Mouse (Mus musculus): ENCODE results near the gene Slc46a3. TPM values are rescaled to one million over a fixed set of nuclear protein-coding genes. Genes with fewer than 3 reads are reported as not detected.

Gene Slc46a3
- polyA plus RNA-seq, 1 experiment from 2014 or later = 4.4 TPM

DNA sequence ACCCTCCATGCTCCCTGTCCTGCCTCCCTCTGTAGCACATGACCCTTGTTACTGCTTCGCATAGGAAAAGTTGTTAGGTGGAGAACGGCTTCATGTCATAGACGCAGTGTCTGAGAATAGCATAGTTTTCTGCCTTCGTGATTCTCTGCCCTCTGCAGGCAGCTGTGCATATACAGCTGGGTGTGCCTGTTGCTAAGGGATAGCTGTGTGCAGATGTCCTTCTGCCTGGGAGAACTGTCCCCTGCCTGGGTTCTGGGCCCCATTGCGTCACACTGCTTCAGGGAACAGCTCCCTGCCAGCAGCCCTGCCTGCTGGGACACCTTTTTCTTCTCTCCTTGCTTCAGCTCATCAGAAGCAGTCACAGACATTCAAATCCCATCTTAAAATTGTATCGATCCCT, 25.0 kb downstream of the Slc46a3 start:
- Histone ChIP-seq H3K36me3 (ENCODE audit: control insufficient read depth, insufficient read depth, low read length) (peaks cover 61% of the 10 kb centered on the region), H3K9me3 (ENCODE audit: control insufficient read depth, low read depth, low read length) (no peaks in the 10 kb centered on the region), H3K4me1 (ENCODE audit: control insufficient read depth, insufficient read depth, low read length) (no peaks in the 10 kb centered on the region), H3K4me2 (replicated peaks; ENCODE audit: low read depth, low read length) (no peak overlapping the region), H3K27ac (ENCODE audit: low read length) (no peak overlapping the region), H3K4me3 (ENCODE audit: low read depth, low read length) (no peak overlapping the region), H3K9ac (replicated peaks; ENCODE audit: low read depth, low read length) (no peak overlapping the region), H3K27me3 (ENCODE audit: control insufficient read depth, insufficient read depth, low read length) (no peaks in the 10 kb centered on the region)
- 91% methylated on average over 6 of the region's 6 CpGs for WGBS
- ATAC-seq (ENCODE audit: insufficient number of reproducible peaks, insufficient read depth, low FRiP score, low read depth) = no peak

- WGBS = 93% methylated on average over 4 of the region's 4 CpGs
- Histone ChIP-seq H3K4me1 (ENCODE audit: control insufficient read depth, insufficient read depth, low read length) (no peaks in the 10 kb centered on the region), H3K4me3 (ENCODE audit: low read depth, low read length) (no peak overlapping the region), H3K9me3 (ENCODE audit: control insufficient read depth, low read depth, low read length) (no peaks in the 10 kb centered on the region), H3K27ac (ENCODE audit: low read length) (no peak overlapping the region), H3K27me3 (ENCODE audit: control insufficient read depth, insufficient read depth, low read length) (no peaks in the 10 kb centered on the region), H3K9ac (replicated peaks; ENCODE audit: low read depth, low read length) (no peak overlapping the region), H3K36me3 (ENCODE audit: control insufficient read depth, insufficient read depth, low read length) (peaks cover 63% of the 10 kb centered on the region), H3K4me2 (replicated peaks; ENCODE audit: low read depth, low read length) (no peak overlapping the region)
- ATAC-seq (ENCODE audit: insufficient number of reproducible peaks, insufficient read depth, low FRiP score, low read depth) = no peak
Measured at GRCm38 (mm10) chr5:147868674-147869073, 25.9 kb downstream of the Slc46a3 start.

DNA sequence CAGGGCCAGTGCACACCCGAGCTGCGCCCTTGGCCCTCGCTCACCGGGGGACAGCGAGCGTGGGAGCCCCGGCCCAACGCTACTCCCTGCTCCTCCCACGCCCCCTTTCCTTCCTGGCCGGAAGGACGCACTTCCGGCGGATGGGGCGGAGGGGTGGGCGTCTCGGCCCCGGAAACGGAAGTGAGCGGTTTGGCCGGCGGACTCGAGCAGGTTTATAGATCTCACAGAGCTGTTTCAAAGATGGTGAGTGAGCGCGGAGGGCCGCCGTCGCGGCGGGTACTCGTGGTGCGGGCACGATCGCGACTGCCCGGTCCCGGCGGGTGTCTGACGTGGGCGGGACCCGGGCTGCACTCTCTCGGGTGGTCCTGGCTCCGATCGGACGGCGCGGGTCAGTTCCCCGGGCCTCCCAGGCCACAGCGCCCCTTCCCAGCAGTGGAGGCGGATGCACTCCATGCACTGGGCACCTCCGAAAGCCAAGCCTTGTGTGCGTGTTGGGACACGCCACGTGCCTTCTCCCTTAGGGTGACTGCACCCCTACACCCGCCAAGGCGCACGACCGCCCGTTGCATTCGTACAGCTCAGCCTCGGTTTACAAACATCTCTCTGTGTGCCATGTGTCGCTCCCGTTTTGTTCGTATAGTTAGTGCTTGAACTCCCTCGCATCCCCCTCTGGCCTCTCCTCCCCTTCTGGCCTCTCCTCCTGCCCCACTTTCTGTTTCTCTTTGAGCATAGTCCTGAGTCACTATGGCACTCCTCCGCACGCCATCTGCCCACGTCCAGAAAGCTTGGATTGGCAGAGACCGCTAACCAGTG, 34.0 kb downstream of the Slc46a3 start, which contains the start of gene Pomp:
Gene Pomp, plus strand, starts transcription at position 13 of the 813 bp plus-strand sequence.
- Histone ChIP-seq H3K9me3 (ENCODE audit: control insufficient read depth, low read depth, low read length) (no peaks in the 10 kb centered on the region), H3K9ac (replicated peaks; ENCODE audit: low read depth, low read length) (peak within 1 kb of the TSS; percentile 95), H3K4me2 (replicated peaks; ENCODE audit: low read depth, low read length) (peak within 1 kb of the TSS; percentile 79), H3K27me3 (ENCODE audit: control insufficient read depth, insufficient read depth, low read length) (no peaks in the 10 kb centered on the region), H3K27ac (ENCODE audit: low read length) (peak within 1 kb of the TSS; percentile 72), H3K4me3 (ENCODE audit: low read depth, low read length) (peak within 1 kb of the TSS; percentile 84), H3K36me3 (ENCODE audit: control insufficient read depth, insufficient read depth, low read length) (peaks cover 20% of the 10 kb centered on the region; the same call in 1 of the 2 replicates), H3K4me1 (ENCODE audit: control insufficient read depth, insufficient read depth, low read length) (peaks cover 7% of the 10 kb centered on the region; the same call in 1 of the 2 replicates)
- under 1% methylated on average over 68 of the region's 68 CpGs for WGBS
- ATAC-seq (ENCODE audit: insufficient number of reproducible peaks, insufficient read depth, low FRiP score, low read depth) = peak; percentile 88

DNA sequence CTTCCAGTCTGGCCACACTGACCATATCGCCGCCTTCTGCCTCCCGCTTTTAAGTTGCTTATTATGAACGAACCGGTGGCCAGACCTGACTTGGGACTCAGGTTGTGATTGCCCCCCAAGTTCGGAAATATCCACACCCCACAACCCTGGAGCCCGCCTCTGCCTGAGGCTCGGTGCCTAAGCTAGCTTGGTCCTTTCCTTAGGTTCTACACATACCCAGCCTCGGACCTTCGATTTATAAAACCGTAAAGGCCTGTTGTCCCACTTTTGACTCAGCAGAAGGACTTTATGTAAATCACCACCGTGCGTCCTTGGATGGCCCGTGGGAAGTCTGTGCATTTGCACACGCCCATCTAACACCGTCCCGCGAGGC, 34.6 kb downstream of the Slc46a3 start:
- Histone ChIP-seq H3K4me3 (ENCODE audit: low read depth, low read length) (peak overlapping the region; percentile 84), H3K4me2 (replicated peaks; ENCODE audit: low read depth, low read length) (peak overlapping the region; percentile 79), H3K9ac (replicated peaks; ENCODE audit: low read depth, low read length) (peak overlapping the region; percentile 95), H3K9me3 (ENCODE audit: control insufficient read depth, low read depth, low read length) (no peaks in the 10 kb centered on the region), H3K36me3 (ENCODE audit: control insufficient read depth, insufficient read depth, low read length) (peaks cover 19% of the 10 kb centered on the region; the same call in 1 of the 2 replicates), H3K4me1 (ENCODE audit: control insufficient read depth, insufficient read depth, low read length) (peaks cover 7% of the 10 kb centered on the region; the same call in 1 of the 2 replicates), H3K27ac (ENCODE audit: low read length) (peak overlapping the region; percentile 72; the same call in 1 of the 2 replicates), H3K27me3 (ENCODE audit: control insufficient read depth, insufficient read depth, low read length) (no peaks in the 10 kb centered on the region)
- under 1% methylated on average over 18 of the region's 18 CpGs for WGBS
- ATAC-seq (ENCODE audit: insufficient number of reproducible peaks, insufficient read depth, low FRiP score, low read depth) = peak; percentile 35; the same call in 1 of the 2 replicates

GRCm38 (mm10) chr5:147850194-147850593, 44.4 kb downstream of the Slc46a3 start:
- ATAC-seq (ENCODE audit: insufficient number of reproducible peaks, insufficient read depth, low FRiP score, low read depth) = no peak
- Histone ChIP-seq H3K4me3 (ENCODE audit: low read depth, low read length) (no peak overlapping the region), H3K9ac (replicated peaks; ENCODE audit: low read depth, low read length) (no peak overlapping the region), H3K27ac (ENCODE audit: low read length) (no peak overlapping the region), H3K27me3 (ENCODE audit: control insufficient read depth, insufficient read depth, low read length) (no peaks in the 10 kb centered on the region), H3K36me3 (ENCODE audit: control insufficient read depth, insufficient read depth, low read length) (no peaks in the 10 kb centered on the region), H3K9me3 (ENCODE audit: control insufficient read depth, low read depth, low read length) (no peaks in the 10 kb centered on the region), H3K4me1 (ENCODE audit: control insufficient read depth, insufficient read depth, low read length) (0 out of 2 replicates have a peak, but pooled peaks cover 10% of the 10 kb centered on the region), H3K4me2 (replicated peaks; ENCODE audit: low read depth, low read length) (no peak overlapping the region)
- 70% methylated on average over 7 of the region's 7 CpGs for WGBS

DNA sequence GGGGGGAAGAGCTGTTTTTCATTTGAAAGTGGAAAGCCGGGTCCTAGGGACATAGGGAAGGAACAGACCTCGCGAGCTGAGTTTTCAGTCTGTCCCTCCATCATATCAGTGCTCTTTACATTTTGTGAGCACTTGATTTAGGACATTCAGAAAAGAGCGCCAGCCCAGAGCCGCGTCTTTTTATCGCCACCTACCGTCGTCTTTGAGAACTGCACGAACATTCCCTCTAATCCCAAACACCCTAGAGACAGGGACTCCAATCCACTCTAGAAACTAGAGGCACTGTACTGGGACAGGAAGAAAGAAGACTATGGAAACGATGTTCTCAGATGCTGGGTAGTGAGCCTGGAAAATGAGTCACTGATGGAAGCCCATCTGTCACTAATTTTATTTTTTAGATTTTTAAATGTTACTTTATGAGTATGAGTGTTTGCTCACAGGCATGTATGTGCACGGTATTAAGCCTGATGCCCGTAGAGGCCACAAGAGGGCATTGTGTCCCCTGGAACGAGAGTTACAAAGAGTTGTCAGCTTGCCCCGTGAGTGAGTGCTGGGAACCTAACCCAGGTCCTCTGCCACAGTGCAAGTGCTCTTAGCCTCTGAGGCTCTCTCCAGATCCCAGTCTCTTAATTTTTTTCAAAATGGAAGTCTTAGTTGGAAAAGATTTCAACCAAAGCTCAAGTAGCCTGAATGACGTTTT, 46.3 kb downstream of the Slc46a3 start:
- WGBS = 24% methylated on average over 16 of the region's 16 CpGs
- H3K9me3 ChIP-seq (ENCODE audit: control insufficient read depth, low read depth, low read length) = no peaks in the 10 kb centered on the region
- H3K36me3 ChIP-seq (ENCODE audit: control insufficient read depth, insufficient read depth, low read length) = no peaks in the 10 kb centered on the region
- ATAC-seq (ENCODE audit: insufficient number of reproducible peaks, insufficient read depth, low FRiP score, low read depth) = 0 out of 2 replicates have a peak, but pooled peaks have one; percentile 14
- 0 out of 2 replicates have a peak overlapping the region, but pooled peaks have one; percentile 7 for H3K4me2 ChIP-seq (replicated peaks; ENCODE audit: low read depth, low read length)
- H3K9ac ChIP-seq (replicated peaks; ENCODE audit: low read depth, low read length) = no peak overlapping the region
- H3K27me3 ChIP-seq (ENCODE audit: control insufficient read depth, insufficient read depth, low read length) = no peaks in the 10 kb centered on the region
- H3K27ac ChIP-seq (ENCODE audit: low read length) = no peak overlapping the region
- 0 out of 2 replicates have a peak, but pooled peaks cover 10% of the 10 kb centered on the region for H3K4me1 ChIP-seq (ENCODE audit: control insufficient read depth, insufficient read depth, low read length)
- no peak overlapping the region for H3K4me3 ChIP-seq (ENCODE audit: low read depth, low read length)

DNA sequence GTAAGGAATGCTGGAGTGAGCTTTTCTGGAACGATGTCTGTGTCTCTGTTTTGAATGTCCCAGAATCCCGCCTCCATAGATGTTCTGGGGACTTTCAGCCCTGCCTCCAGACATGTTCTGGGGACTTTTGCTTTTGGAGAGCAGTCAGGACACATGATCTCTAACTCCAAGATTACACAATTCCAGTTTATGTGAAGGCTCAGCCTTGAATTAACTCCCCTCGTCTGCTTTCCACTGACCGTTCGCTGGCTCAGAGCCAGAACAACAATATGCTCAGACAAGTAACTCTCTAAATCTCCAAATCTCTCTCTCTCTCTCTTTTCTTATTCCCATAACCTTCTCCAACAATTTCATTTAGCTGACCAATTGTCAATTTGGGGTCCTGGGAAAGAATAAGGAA, 47.3 kb downstream of the Slc46a3 start:
- H3K9ac ChIP-seq (replicated peaks; ENCODE audit: low read depth, low read length) = no peak overlapping the region
- H3K27ac ChIP-seq (ENCODE audit: low read length) = no peak overlapping the region
- H3K9me3 ChIP-seq (ENCODE audit: control insufficient read depth, low read depth, low read length) = no peaks in the 10 kb centered on the region
- H3K4me2 ChIP-seq (replicated peaks; ENCODE audit: low read depth, low read length) = no peak overlapping the region
- ATAC-seq (ENCODE audit: insufficient number of reproducible peaks, insufficient read depth, low FRiP score, low read depth) = no peak
- H3K4me3 ChIP-seq (ENCODE audit: low read depth, low read length) = no peak overlapping the region
- H3K36me3 ChIP-seq (ENCODE audit: control insufficient read depth, insufficient read depth, low read length) = no peaks in the 10 kb centered on the region
- 52% methylated on average over 5 of the region's 5 CpGs for WGBS
- no peaks in the 10 kb centered on the region for H3K27me3 ChIP-seq (ENCODE audit: control insufficient read depth, insufficient read depth, low read length)
- 0 out of 2 replicates have a peak, but pooled peaks cover 10% of the 10 kb centered on the region for H3K4me1 ChIP-seq (ENCODE audit: control insufficient read depth, insufficient read depth, low read length)

DNA sequence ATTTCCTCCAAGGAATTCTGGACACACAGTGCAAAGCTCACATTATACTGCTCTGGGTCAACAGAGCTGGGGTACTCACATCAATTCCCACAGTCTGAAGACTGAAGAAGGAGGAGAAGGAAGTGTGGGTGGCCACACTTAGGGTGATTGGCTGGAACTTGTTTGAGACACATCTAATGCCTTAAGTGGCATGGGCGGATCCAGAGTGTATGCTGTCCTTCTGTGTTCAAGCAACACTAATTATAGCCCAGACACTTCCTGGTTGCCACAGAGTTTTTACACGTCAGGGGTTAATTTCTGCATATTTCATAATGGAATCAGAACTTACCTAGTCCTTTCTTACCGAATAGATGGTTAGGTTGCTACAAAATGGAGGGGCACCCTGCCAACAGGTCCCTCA, 49.3 kb downstream of the Slc46a3 start:
- H3K4me1 ChIP-seq (ENCODE audit: control insufficient read depth, insufficient read depth, low read length) = 0 out of 2 replicates have a peak, but pooled peaks cover 10% of the 10 kb centered on the region
- no peak overlapping the region for H3K4me2 ChIP-seq (replicated peaks; ENCODE audit: low read depth, low read length)
- no peak overlapping the region for H3K9ac ChIP-seq (replicated peaks; ENCODE audit: low read depth, low read length)
- no peaks in the 10 kb centered on the region for H3K36me3 ChIP-seq (ENCODE audit: control insufficient read depth, insufficient read depth, low read length)
- H3K27me3 ChIP-seq (ENCODE audit: control insufficient read depth, insufficient read depth, low read length) = no peaks in the 10 kb centered on the region
- H3K9me3 ChIP-seq (ENCODE audit: control insufficient read depth, low read depth, low read length) = no peaks in the 10 kb centered on the region
- no peak overlapping the region for H3K27ac ChIP-seq (ENCODE audit: low read length)
- WGBS = 68% methylated on average over 3 of the region's 3 CpGs
- no peak overlapping the region for H3K4me3 ChIP-seq (ENCODE audit: low read depth, low read length)
- ATAC-seq (ENCODE audit: insufficient number of reproducible peaks, insufficient read depth, low FRiP score, low read depth) = no peak
